Mouse (Mus musculus) cerebellum, postnatal 14 days (tissue): Measurements from ENCODE around the gene Rpe.
"Not testable (repeated sequence)": the region's sequence is repeated elsewhere in the genome, so short reads cannot be mapped to it uniquely, and the experiment has no call there.

Source experiments
- DNase-seq, 2 experiments: peaks; one replicate each; pipeline ENCODE4 v3.0.0; 2021; ENCODE audit warnings: mixed read lengths in 2 of 2

Rpe gene

GRCm38 (mm10) chr1:66700693-66701575 lies at the start of gene Rpe:
TSS of gene Rpe (plus strand) at chr1:66700831.
- peak; percentile 94 to 96 for DNase-seq

DNA sequence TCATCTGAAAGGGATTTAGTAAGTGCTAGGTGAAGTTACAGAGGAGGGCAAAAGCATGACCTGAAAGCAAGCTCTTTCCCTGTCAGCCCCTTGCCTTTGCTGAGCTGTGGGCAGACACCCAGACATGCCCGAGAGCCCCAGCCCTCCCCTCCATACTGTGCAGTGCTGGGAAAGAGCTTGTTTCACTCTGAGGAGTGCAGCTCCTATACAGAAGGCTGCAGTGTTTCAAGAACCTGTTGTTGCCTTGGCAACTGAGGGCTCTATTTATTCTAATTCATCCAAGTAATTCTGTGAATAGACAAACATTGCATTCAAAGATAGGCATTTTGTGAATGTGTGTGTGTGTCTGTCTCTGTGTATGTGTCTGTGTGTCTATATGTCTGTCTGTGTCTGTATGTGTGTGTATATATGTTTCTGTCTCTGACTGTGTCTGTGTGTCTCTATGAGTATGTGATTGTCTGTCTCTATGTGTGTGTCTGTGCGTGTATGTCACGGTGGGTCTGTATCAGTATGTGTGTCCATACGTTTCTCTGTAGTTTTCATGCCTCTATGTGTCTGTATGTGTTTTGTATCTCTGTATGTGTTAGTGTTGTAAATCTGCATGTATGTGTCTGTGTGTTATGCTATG lies 45.4 kb upstream of the Rpe start:
- DNase-seq, result no peak

DNA sequence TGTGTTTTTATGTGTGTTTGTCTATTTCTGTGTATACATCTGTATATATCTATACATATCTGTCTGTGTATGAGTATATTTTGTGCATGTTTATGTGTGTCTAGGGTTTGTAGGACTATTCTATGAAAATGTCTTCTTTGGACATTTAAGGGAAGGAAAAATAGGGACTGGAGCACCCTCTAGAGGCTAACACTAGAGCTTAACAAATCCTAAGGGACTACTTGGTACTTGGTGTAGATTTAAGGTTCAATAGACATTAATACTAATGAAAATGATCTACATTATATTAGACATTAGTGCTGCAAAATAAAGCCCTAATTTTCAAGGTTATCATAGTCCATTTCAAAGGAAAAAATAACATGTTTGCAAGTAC lies 44.9 kb upstream of the Rpe start:
- DNase-seq, result peak in 1 of 2 experiments; percentile 30

- no peak for DNase-seq
Measured at GRCm38 (mm10) chr1:66671475-66671874, 29.2 kb upstream of the Rpe start.

- DNase-seq, result no peak
Measured at GRCm38 (mm10) chr1:66672812-66673211, 27.8 kb upstream of the Rpe start.

DNA sequence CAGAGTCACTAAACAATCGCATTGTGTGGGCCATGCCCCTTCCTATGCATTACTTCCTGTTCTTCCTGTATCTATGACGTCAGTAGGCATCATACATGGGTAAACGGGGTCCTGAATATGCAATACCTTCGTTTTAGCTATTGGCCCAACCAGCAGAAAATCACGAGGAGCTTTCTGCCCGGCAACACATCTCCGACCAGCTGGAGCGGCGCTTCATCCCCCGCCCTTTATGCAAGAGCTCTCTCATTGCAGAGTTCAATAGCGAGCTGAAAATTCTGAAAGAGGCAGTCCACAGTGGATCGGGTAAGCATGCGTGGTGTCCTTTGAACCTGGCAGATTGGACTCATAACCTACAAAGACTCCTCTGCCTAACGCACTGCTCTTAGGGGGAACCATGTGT lies 22.7 kb upstream of the Rpe start:
- no peak for DNase-seq

- no peak for DNase-seq
Measured at GRCm38 (mm10) chr1:66678662-66679061, 22.0 kb upstream of the Rpe start.

- no peak for DNase-seq
Measured at GRCm38 (mm10) chr1:66682974-66683373, 17.7 kb upstream of the Rpe start.

DNA sequence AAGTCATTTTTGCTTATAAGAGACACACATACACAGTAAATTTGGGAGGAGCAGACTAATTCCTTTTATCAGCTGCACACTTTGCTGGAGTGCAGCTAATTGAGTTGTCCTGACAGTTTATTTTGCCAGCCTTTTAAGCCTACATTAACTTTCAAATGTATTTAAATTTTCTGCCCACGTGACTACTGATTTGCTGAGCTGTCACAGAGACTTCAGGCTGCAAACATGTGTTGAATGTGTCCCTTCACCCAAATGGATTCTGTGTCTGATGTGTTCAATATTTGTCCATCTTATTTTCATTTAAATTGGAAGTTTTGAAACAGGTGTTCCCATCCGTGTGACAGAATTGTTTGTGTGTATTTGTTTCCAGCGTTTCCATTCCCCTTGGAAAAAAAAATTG lies 8.9 kb upstream of the Rpe start:
- DNase-seq, result no peak

DNA sequence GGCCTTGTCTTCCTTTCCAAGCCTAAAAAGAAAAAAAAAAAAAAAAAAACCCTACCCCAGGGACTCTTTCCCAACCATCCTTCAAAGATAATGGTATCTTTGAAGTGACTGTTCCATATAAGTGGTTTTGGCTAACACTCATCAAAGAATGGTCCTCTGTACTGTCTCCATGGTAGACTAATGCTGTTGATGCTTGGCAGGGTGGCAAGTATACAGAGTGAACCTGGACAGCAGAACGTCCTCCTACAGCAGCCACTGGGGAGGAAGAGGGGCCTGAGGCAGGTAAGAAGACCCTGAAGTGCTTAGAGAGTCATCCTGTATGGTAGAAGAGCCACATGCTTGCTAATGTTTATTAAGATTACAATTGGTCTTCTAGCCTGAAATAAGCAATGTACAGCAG lies 8.3 kb upstream of the Rpe start:
- no peak for DNase-seq

DNA sequence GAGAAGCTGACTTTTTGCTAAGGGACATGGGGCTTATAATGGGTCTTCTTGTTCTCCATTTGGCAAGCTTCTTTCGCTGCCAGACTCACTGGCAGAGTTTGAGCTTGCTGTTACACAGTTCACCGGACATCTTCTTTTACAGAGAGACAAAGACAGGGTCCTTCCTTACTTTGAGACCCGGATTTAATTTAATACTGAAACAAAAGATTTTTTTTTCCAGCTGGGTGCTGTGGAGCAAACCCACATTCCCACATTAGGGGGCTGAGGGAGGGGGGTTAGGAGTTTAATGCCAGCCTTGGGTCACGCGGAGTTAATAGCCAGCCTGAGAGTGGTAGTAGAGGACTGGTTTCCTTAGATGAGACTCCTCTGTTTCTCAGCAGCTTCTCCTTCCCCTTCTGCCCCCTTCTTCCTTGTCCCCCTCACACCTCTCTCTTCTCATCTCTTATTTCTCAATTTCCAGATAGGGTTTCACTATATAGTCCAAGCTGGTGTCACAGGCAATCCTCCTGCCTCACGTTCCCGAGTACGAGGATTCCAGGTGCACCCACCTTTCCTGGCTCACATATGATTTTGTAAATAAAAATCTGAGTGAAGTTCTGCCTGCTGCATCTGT lies 7.7 kb upstream of the Rpe start:
- no peak for DNase-seq

DNA sequence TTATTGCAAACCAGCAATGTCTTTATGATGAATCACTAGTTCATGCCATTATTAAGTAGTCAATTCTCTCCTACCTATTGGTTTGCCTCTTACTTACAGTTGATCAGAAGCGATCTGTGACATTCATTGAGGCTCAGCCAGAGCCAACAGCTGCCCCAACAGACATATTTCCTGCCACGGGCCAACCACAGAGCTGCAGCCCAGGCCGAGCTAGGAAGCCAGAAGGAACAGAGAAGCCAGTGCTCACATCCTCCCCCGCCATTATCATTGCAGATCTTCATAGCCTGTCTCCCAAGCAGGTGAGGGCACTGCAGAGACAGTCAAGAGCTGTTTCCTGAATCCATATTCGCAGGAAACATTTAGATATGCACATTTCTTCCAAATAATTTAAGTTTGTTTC lies 6.4 kb upstream of the Rpe start:
- DNase-seq, result no peak

DNA sequence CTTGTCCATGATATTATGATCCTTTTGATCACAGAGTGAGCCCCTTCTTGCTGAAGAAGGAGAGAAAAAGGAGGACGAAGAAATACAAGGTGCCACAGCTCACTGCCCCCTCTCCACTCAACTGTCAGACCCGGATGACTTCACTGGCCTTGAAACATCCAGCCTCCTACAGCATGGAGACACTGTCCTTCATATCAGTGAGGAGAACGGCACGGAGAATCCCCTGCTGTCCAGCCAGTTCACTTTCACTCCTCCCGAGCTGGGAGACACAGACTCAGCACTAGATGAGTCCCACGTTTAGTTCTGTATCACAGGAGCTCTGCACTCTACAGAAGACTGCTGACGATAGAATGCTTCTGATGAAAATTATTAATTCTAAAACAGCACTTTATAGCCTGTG lies 5.3 kb upstream of the Rpe start:
- DNase-seq, result no peak

DNA sequence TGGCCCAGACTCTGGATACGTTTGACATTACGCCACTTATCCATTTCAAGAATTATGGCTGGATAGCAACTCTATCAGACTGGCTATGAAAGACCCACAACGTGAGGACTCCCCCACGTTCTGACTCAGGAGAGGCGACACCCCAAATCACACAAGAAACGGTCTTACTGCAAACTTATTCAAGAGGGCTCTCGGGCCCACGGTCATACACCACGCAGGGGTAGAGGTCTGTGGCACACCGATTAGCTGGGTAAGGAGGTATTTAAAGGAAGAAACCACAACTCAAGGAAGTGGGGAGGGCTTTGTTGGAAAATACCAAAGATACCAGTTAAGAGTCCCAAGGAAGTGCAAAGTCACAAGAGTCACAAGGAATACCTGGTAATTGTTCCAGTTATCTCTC lies 1.0 kb upstream of the Rpe start:
- not testable (repeated sequence) for DNase-seq

GRCm38 (mm10) chr1:66700149-66700692 lies 410 bp upstream of the Rpe start:
- DNase-seq, result peak in 1 of 2 experiments; percentile 10

GRCm38 (mm10) chr1:66701576-66701940 lies 927 bp downstream of the Rpe start:
- no peak for DNase-seq

- DNase-seq, result no peak
Measured at GRCm38 (mm10) chr1:66702623-66703345, 2.2 kb downstream of the Rpe start.

- no peak for DNase-seq
Measured at GRCm38 (mm10) chr1:66704523-66704922, 3.9 kb downstream of the Rpe start.

GRCm38 (mm10) chr1:66712859-66713258 lies 12.2 kb downstream of the Rpe start:
- DNase-seq, result no peak

DNA sequence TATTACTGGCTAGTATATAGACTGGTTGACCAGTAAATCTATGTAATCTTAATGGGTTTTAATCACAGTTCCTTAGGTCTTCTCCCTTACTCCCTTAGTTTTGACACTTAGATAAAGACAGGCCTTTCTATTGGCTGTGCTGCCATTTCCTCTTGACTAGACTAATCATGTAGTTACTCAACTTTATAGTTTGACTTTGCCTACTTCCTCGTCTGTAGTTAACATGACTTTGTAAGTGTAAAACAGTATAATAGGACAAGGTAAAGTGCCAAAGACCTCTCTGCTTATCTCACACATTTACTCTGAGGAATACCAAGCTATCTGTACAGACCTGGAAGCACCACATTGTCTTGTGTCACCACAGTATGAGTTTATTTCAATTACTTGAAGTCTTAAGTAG lies 29.9 kb downstream of the Rpe start:
- DNase-seq, result no peak

- DNase-seq, result no peak
Measured at GRCm38 (mm10) chr1:66768764-66769163, 68.1 kb downstream of the Rpe start.
